Mouse (Mus musculus) embryonic facial prominence, embryonic 14.5 days (tissue): ENCODE measurements around the gene Glod4. TPM values are rescaled to one million over a fixed set of nuclear protein-coding genes. Genes with fewer than 3 reads are reported as not detected.

Source experiments
- ATAC-seq: fragments of 200-750 bp; cut with Nextera tagmentation; 2 replicates; pipeline ENCODE4 v1.8.0; 2017; ENCODE audit warnings: low read depth, moderate number of reproducible peaks, moderate TSS enrichment
- DNase-seq: peaks from one replicate; pipeline ENCODE4 v3.0.0-alpha.2; 2015; ENCODE audit warnings: low spot score
- H3K27ac ChIP-seq: fragments of 300-500 bp; sonication (generic); replicated peaks from 2 replicates; pipeline ENCODE4 v1.5.1; 2014; ENCODE audit warnings: low read depth, mild to moderate bottlenecking, low read length, moderate library complexity
- H3K27me3 ChIP-seq: fragments of 300-500 bp; sonication (generic); replicated peaks from 2 replicates; pipeline ENCODE4 v1.6.1; 2014; ENCODE audit warnings: low read length; ENCODE audit not compliant: control insufficient read depth, insufficient read depth
- H3K36me3 ChIP-seq: fragments of 300-500 bp; sonication (generic); 2 replicates; pipeline ENCODE4 v1.6.1; 2014; ENCODE audit warnings: low read length, mixed read lengths; ENCODE audit not compliant: control insufficient read depth, insufficient read depth
- H3K4me1 ChIP-seq: fragments of 300-500 bp; sonication (generic); 2 replicates; pipeline ENCODE4 v1.6.1; 2014; ENCODE audit warnings: antibody characterized with exemption, low read length; ENCODE audit not compliant: control insufficient read depth, insufficient read depth
- H3K4me2 ChIP-seq: fragments of 300-500 bp; sonication (generic); 2 replicates; pipeline ENCODE4 v1.6.1; 2014; ENCODE audit warnings: low read depth, mild to moderate bottlenecking, low read length, moderate library complexity, mixed read lengths
- H3K4me3 ChIP-seq: fragments of 300-500 bp; sonication (generic); 2 replicates; pipeline ENCODE4 v1.5.1; 2014; ENCODE audit warnings: low read depth, mild to moderate bottlenecking, low read length
- H3K9ac ChIP-seq: fragments of 300-500 bp; sonication (generic); 2 replicates; pipeline ENCODE4 v1.6.1; 2014; ENCODE audit warnings: low read depth, mild to moderate bottlenecking, low read length, moderate library complexity, mixed read lengths
- H3K9me3 ChIP-seq: fragments of 300-500 bp; sonication (generic); 2 replicates; pipeline ENCODE4 v1.6.1; 2016; ENCODE audit warnings: low read length; ENCODE audit not compliant: control insufficient read depth
- WGBS: fragments of 180-500 bp; shearing (Covaris S2); extraction: QIAGEN DNeasy Blood & Tissue Kit; methylation state at CpG from one replicate; pipeline ENCODE4 v1.1.7; 2014; 5-methylcytosine and 5-hydroxymethylcytosine counted together
- polyA plus RNA-seq: library from polyadenylated mRNA; unstranded; fragments of >200 nt; fragmentation: Nextera tagmentation; extraction: Ambion mirVana; gene quantifications from 2 replicates; pipeline ENCODE4 v1.2.1, GENCODE M21; 2014

The Glod4 gene
- polyA plus RNA-seq, 1 experiment from 2014 or later = 129 TPM

DNA sequence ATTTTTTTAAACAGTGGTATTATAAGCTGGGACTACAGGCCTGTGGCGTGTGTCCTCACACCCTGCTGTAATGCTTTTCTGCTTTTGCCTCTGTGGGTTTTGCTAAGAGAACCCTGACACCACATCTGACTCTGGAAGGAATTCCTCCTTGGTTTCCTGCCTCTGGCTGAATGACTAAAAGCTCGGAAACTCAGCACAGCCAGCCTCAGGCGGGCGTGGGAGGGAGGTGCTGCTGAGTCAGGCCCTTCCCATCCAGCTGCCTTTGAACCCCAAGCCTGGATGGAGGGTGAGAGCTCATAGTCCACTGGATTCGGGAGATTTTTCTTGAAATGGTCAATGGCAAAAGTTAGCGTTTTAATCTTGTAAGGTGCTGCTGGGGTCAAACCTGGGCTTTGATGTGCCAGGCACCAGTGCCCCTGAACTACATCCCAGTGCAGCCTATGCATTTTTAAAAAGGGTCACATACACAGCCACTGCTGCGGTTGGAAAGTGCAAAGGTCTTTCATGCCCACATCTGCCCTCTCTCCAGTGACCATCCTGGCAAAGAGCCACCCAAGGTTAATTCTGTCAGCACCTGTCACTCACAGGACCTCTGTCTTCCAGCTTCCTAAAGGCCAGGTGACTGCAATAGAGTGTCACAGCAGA, 42.0 kb upstream of the Glod4 start:
- Histone ChIP-seq H3K36me3 (peaks cover 6% of the 10 kb centered on the region; the same call in 1 of the 2 replicates), H3K9ac (no peak overlapping the region), H3K4me1 (peaks cover 36% of the 10 kb centered on the region), H3K4me2 (no peak overlapping the region), H3K27me3 (no peaks in the 10 kb centered on the region), H3K4me3 (no peak overlapping the region), H3K27ac (no peak overlapping the region), H3K9me3 (no peaks in the 10 kb centered on the region)
- no peak for ATAC-seq
- peak; percentile 66 for DNase-seq
- 34% methylated on average over 7 of the region's 7 CpGs for WGBS

DNA sequence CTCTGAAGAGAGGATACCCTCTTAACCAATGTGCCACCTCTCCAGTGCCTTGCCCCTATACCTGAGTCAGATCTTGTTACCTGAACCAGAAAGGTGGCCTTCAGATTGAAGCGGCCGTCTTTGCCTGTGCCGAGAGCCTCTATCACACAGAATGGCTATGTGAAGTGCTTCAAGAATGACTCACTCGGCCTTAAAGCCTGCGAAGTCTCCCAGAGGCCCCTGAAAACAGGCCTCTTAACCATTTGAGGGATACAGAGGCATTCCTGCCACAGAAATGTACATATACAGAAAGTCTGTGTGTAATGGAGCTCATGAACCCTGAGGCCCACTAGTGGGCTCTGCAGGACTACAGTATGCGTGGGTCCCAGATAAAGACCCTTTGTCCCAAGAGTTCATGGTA, 40.3 kb upstream of the Glod4 start:
- Histone ChIP-seq H3K4me2 (no peak overlapping the region), H3K27me3 (no peaks in the 10 kb centered on the region), H3K9me3 (no peaks in the 10 kb centered on the region), H3K36me3 (peaks cover 6% of the 10 kb centered on the region; the same call in 1 of the 2 replicates), H3K27ac (no peak overlapping the region), H3K9ac (no peak overlapping the region), H3K4me1 (peaks cover 35% of the 10 kb centered on the region), H3K4me3 (no peak overlapping the region)
- ATAC-seq (no peak), DNase-seq (no peak)
- WGBS = 88% methylated on average over 6 of the region's 6 CpGs

DNA sequence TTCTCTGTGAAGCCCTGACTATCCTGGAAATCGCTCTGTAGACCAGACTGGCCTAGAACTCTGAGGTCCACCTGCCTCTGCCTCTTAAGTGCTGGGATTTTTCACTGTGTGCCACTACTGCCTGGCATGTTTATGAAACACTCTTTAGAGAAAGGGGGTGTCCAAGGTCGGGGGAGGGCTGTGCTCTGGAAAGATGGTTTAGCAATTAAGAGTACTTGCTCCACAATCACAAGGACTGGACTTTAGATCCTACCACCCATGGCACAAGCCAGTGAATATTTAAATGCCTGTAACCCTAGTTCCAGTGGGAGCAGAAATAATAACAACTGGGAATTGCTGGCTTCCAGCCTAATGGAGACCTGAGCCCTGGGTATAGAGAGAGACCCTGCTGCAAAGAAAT, 36.4 kb upstream of the Glod4 start:
- Histone ChIP-seq H3K4me1 (peaks cover 23% of the 10 kb centered on the region), H3K9ac (no peak overlapping the region), H3K27me3 (no peaks in the 10 kb centered on the region), H3K27ac (peak overlapping the region; percentile 77), H3K4me3 (no peak overlapping the region), H3K9me3 (no peaks in the 10 kb centered on the region), H3K36me3 (peaks cover 19% of the 10 kb centered on the region; the same call in 1 of the 2 replicates), H3K4me2 (no peak overlapping the region)
- no peak for DNase-seq
- ATAC-seq = 0 out of 2 replicates have a peak, but pooled peaks have one; percentile 19
- 67% methylated on average over 2 of the region's 2 CpGs for WGBS

DNA sequence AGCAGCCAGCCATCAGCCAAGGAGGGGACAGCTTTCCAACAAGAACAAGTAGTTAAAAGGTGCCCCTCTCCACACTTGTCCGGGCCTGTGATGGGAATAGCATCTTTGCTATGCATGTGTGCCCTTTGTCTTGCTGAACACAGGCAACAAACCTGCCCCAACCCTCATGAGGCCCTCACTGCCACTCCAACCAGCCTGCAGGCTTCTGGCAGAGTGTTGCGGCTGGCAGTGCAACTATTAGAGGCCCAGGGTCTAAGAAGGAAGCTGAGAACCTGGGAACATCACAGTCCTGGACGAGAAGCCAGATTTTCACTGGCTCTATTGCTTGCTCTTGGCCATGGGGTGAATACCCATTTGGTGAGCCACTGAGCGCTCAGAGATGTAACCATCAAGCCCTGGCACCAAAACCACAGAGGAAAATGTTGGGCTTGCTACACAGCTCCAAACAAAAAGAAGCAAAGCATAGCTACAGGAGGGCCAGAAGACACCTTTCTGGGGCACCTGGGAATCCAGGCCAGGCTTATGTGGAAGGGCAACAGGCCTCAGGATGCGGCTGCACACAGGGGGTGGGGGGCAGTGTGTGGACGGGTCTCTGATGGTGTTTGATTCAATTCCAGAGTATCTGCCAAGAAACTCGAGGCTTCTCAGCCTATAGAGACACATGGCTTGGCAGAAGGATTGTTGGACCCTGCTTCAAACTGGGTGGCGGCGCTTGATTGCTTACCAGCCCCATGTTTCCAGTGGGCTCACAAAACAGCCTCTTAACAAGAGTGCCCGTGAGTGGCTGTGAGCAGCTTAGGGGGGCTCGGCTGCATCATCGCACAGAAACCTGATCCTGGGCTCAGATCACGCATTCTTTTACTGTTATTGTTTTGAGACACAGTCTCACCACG, 35.7 kb upstream of the Glod4 start:
- 40% methylated on average over 14 of the region's 14 CpGs for WGBS
- peak; percentile 64 for ATAC-seq
- no peaks in the 10 kb centered on the region for H3K9me3 ChIP-seq

GRCm38 (mm10) chr11:76272440-76272839, 28.9 kb upstream of the Glod4 start:
- Histone ChIP-seq H3K36me3 (peaks cover 53% of the 10 kb centered on the region), H3K4me3 (no peak overlapping the region), H3K27ac (no peak overlapping the region), H3K4me1 (peaks cover 14% of the 10 kb centered on the region), H3K9ac (no peak overlapping the region), H3K4me2 (no peak overlapping the region), H3K9me3 (no peaks in the 10 kb centered on the region), H3K27me3 (no peaks in the 10 kb centered on the region)
- 69% methylated on average over 4 of the region's 4 CpGs for WGBS
- DNase-seq (no peak), ATAC-seq (no peak)

More for the DNA sequence above, 35.7 kb upstream of the Glod4 start:
- Histone ChIP-seq H3K4me3 (no peak overlapping the region), H3K36me3 (peaks cover 21% of the 10 kb centered on the region), H3K4me2 (no peak overlapping the region), H3K4me1 (peaks cover 23% of the 10 kb centered on the region), H3K9ac (0 out of 2 replicates have a peak overlapping the region, but pooled peaks have one; percentile 15), H3K27me3 (no peaks in the 10 kb centered on the region), H3K27ac (peak overlapping the region; percentile 77)
- peak; percentile 80 for DNase-seq

GRCm38 (mm10) chr11:76268521-76269065, 25.1 kb upstream of the Glod4 start:
- Histone ChIP-seq H3K9me3 (no peaks in the 10 kb centered on the region), H3K27ac (peak overlapping the region; percentile 61; the same call in 1 of the 2 replicates), H3K4me2 (no peak overlapping the region), H3K36me3 (peaks cover 49% of the 10 kb centered on the region), H3K27me3 (no peaks in the 10 kb centered on the region), H3K9ac (peak overlapping the region; percentile 30; the same call in 1 of the 2 replicates), H3K4me1 (peaks cover 22% of the 10 kb centered on the region), H3K4me3 (no peak overlapping the region)
- DNase-seq (no peak), ATAC-seq (0 out of 2 replicates have a peak, but pooled peaks have one; percentile 16)
- 72% methylated on average over 6 of the region's 6 CpGs for WGBS

- DNase-seq (no peak), ATAC-seq (peak; percentile 41; the same call in 1 of the 2 replicates)
- Histone ChIP-seq H3K4me3 (no peak overlapping the region), H3K36me3 (peaks cover 47% of the 10 kb centered on the region), H3K4me2 (no peak overlapping the region), H3K27me3 (no peaks in the 10 kb centered on the region), H3K9me3 (no peaks in the 10 kb centered on the region), H3K4me1 (peaks cover 22% of the 10 kb centered on the region), H3K9ac (0 out of 2 replicates have a peak overlapping the region, but pooled peaks have one; percentile 30), H3K27ac (peak overlapping the region; percentile 61)
- WGBS = 45% methylated on average over 5 of the region's 5 CpGs
These were observed 24.5 kb upstream of the Glod4 start for GRCm38 (mm10) chr11:76268001-76268459.

DNA sequence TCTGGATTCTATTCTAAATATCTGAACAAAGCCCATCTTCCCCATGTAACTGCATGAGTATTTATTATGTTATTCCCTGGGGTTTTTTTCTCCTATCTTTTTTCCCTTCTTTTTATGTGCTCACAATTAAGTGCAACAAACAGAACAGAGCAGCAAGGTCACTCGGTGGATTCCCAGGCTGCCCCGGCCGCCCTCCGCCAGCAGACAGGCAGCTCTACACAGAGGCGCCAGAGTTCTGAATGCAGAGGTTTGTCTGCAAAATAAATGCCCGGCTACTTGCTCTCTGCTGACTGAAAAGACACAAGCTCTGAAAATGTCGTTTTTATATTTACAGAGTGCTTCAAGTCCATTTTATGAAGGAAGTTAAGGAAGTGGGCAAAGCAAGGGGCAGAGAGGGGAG, 24.0 kb upstream of the Glod4 start:
- ATAC-seq (no peak), DNase-seq (no peak)
- H3K4me1 ChIP-seq = peaks cover 22% of the 10 kb centered on the region
- H3K36me3 ChIP-seq = peaks cover 45% of the 10 kb centered on the region
- no peak overlapping the region for H3K4me2 ChIP-seq
- no peaks in the 10 kb centered on the region for H3K27me3 ChIP-seq
- WGBS = 51% methylated on average over 7 of the region's 7 CpGs
- H3K9ac ChIP-seq = no peak overlapping the region
- no peaks in the 10 kb centered on the region for H3K9me3 ChIP-seq
- H3K27ac ChIP-seq = peak overlapping the region; percentile 61
- no peak overlapping the region for H3K4me3 ChIP-seq
